Mouse (Mus musculus): ENCODE measurements around the gene Anxa11.
"Not testable (repeated sequence)": the region's sequence is repeated elsewhere in the genome, so short reads cannot be mapped to it uniquely, and the experiment has no call there.

Anxa11 gene

GRCm38 (mm10) chr14:25841991-25842687, at the start of gene Anxa11:
TSS of gene Anxa11 (plus strand) at chr14:25842156.
- peak; percentile 87 for DNase-seq

- no peak for DNase-seq
Observed at GRCm38 (mm10) chr14:25794331-25794730, 47.6 kb upstream of the Anxa11 start.

GRCm38 (mm10) chr14:25795067-25795466, 46.9 kb upstream of the Anxa11 start:
- DNase-seq = no peak

GRCm38 (mm10) chr14:25795561-25796174, 46.3 kb upstream of the Anxa11 start:
- DNase-seq = peak; percentile 55

GRCm38 (mm10) chr14:25796619-25797018, 45.3 kb upstream of the Anxa11 start:
- no peak for DNase-seq

- DNase-seq = peak; percentile 76
Observed at GRCm38 (mm10) chr14:25800166-25800960, 41.6 kb upstream of the Anxa11 start.

- DNase-seq = no peak
Observed at GRCm38 (mm10) chr14:25802511-25802910, 39.4 kb upstream of the Anxa11 start.

- no peak for DNase-seq
Observed at GRCm38 (mm10) chr14:25803246-25803809, 38.6 kb upstream of the Anxa11 start.

- no peak for DNase-seq
Observed at GRCm38 (mm10) chr14:25805871-25806270, 36.1 kb upstream of the Anxa11 start.

- no peak for DNase-seq
Observed at GRCm38 (mm10) chr14:25806561-25806960, 35.4 kb upstream of the Anxa11 start.

- not testable (repeated sequence) for DNase-seq
Observed at GRCm38 (mm10) chr14:25811026-25811425, 30.9 kb upstream of the Anxa11 start.

- no peak for DNase-seq
Observed at GRCm38 (mm10) chr14:25814140-25814539, 27.8 kb upstream of the Anxa11 start.

- DNase-seq = peak; percentile 45
Observed at GRCm38 (mm10) chr14:25816416-25816815, 25.5 kb upstream of the Anxa11 start.

GRCm38 (mm10) chr14:25822584-25822983, 19.4 kb upstream of the Anxa11 start:
- DNase-seq = no peak

- no peak for DNase-seq
Observed at GRCm38 (mm10) chr14:25824995-25825394, 17.0 kb upstream of the Anxa11 start.

GRCm38 (mm10) chr14:25825880-25826626, 15.9 kb upstream of the Anxa11 start:
- DNase-seq = no peak

GRCm38 (mm10) chr14:25826866-25827265, 15.1 kb upstream of the Anxa11 start:
- no peak for DNase-seq

GRCm38 (mm10) chr14:25831332-25831731, 10.6 kb upstream of the Anxa11 start:
- DNase-seq = no peak

- peak; percentile 60 for DNase-seq
Observed at GRCm38 (mm10) chr14:25832301-25832700, 9.7 kb upstream of the Anxa11 start.

- no peak for DNase-seq
Observed at GRCm38 (mm10) chr14:25838411-25838810, 3.5 kb upstream of the Anxa11 start.

- no peak for DNase-seq
Observed at GRCm38 (mm10) chr14:25839791-25840190, 2.2 kb upstream of the Anxa11 start.

GRCm38 (mm10) chr14:25840961-25841360, 995 bp upstream of the Anxa11 start:
- DNase-seq = no peak

- no peak for DNase-seq
Observed at GRCm38 (mm10) chr14:25841579-25841978, 377 bp upstream of the Anxa11 start.
